Mouse (Mus musculus): Measurements from ENCODE around the gene Clmn.

The Clmn gene

DNA sequence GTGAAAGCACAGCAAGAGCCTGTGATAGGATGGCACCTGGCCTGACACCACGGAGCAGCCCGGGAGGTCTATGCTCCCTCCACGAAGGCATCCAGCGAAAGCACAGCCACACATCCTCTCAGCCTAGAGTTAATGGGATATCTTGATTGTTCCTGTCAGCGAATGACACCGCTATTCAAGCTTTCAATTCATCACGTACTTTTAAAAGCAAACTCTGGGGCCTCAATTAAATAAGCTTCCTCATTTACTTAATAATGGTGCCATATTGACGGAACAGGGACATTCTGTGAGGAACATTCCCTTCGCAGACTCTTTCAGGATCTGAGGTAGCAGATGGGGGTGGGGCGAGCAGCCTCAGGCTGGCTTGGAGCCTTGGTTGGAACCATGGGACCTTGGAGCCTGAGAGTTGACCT, 14.7 kb upstream of the Clmn start:
- in situ Hi-C loops (cut with MseI, MboI), result no loop called here

DNA sequence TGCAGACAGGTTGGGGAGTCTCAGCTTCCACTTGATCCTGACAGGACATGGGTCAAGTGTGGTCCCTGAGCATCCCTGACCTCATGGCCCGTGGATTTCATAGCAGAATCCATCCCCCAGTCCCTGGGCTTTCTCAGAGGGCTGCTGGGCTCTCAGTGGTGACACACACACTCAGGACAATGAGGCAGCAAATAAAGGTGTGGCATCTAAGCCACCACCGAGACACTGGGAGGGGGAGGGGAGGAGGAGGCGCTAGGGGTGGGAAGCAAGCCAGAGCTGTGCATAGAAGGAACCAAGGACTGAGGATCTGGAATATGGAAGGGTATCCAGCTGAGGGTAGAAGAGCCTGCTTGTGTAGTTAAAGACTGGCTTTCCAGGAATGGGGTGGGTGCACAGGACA, 11.2 kb upstream of the Clmn start:
- in situ Hi-C loops (cut with MseI, MboI), result no loop called here

DNA sequence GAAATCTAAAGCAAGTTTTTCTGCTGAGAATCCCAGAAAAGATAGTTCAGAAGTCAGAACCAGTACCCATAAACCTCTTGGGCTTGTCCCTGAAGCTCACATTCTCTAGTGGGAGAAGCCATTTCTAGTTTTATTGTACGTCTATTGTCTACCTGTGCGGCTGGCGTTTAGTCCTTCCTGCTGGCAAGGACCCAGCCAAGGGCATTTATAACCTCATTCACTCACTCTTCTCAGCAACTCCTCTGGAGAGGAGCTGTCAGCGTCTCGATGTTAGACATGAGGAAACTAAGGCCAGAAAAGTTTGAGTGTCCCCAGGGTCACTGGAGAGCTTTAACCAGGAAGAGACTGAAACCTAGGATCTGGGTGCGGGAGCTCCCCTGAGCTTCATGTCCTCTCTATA, 7.1 kb upstream of the Clmn start:
- in situ Hi-C loops (cut with MseI, MboI), result no loop called here

DNA sequence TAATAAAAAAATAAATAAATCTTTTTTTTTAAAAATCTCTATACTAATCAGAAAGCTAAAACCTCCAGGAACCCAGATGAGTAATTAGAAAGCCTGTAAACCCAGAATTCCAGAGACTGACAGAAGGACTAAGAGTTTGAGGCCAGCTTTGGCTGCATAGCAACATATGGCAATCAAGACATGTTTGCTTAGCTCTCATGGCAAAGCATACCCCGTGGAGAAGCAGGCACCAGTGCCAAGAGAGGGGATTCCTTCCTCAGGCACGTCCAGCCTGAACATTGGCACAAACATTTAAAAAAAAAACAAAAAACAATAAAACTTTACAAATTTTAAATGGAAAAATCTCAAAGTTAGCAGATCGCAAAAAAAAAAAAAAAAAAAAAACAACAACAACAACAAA, 4.9 kb upstream of the Clmn start:
- in situ Hi-C loops (cut with MseI, MboI), result no loop called here

DNA sequence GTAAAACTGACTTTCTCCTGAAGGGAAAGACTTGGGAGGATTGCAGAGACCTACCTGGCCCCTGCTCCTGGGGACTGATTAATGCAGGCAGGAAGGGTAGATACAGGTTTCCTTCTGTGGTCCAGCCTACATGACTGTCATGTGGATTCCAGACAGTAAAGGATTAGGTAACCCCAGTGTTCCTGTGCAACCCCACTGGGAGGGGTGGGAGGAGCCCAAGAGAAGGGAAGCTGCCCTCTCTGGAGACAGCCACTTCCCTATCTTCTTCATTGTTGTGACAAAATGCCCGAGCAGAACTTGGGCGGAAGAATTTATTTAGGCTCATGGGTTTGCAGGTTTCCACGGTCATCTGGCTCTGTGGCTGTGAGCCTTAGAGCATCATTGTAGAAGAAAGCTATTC, 3.6 kb upstream of the Clmn start:
- in situ Hi-C loops (cut with MseI, MboI), result no loop called here

DNA sequence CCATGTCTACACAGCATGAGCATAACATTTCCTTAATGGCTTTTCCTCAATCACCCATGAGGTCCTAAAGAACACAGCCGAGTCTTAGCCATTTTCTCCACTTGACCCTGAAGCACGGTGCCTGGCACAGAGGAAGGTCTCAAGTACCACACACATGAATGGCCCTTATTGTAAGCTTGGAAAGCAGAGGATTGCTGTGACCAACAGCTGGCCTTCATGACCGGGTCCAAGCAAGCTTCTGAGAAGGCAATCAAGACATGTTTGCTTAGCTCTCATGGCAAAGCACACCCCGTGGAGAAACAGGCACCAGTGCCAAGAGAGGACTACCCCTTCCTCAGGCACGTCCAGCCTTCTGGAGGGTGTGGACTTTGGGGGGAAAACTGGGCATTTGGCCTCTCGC, 3.0 kb upstream of the Clmn start:
- in situ Hi-C loops (cut with MseI, MboI), result no loop called here

DNA sequence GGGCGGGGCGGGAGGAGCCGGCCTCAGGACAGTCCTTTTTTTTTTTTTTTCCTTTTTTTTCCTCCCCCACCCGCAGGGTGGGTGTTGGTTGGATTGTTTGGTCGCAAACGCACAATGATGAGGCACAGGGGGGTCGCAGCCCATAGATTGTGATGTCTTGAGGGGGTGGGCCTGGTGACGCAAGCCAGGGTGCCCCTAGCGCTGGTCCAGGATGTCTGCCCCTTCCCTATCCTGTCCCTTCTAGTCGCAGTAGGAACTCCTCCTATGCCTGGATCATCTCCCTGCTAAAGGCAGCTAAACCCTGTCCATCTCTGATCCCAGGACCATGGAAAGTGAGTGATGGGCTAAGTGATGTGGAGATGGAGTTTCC, 275 bp upstream of the Clmn start:
- in situ Hi-C loops (cut with MseI, MboI), result no loop called here

DNA sequence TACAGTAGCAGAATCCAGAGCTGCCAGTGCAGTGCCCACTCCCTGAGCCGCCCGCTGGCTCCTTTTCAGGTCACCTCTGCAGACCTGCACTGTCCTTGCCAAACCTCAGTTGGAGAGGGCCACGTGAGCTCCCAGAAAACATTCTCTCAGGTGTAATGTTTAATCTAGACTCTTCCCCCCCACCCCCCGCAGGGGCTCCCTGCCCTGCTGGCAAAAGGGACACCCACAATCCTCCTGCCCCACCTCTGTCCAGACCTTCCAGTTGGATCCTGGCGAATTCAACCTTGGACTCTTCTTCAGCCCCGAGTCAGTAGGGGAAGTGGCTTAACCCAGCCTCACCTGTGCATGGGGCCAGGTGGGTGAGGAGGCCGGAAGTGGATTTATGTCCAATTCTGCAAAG, 1.2 kb downstream of the Clmn start:
- in situ Hi-C loops (cut with MseI, MboI), result no loop called here

DNA sequence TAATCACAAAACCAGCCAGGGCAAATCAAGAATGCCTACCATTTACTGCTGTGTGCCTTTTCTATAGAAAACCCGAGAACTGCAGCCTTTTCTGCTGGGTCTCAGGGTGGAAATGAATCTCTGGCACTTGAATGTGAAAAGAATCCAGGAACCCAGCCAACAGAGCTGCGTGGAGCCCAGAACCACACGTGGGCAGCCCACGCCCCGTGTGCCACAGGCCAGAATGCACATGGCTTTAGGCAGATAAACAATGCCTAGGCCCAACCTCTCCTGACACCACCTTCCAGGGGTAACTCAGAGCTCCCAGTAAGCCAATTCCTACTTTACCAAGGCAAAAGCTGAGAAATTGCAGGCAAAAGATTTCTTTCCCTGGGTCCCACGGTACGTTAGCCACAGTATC, 5.7 kb downstream of the Clmn start:
- in situ Hi-C loops (cut with MseI, MboI), result no loop called here

DNA sequence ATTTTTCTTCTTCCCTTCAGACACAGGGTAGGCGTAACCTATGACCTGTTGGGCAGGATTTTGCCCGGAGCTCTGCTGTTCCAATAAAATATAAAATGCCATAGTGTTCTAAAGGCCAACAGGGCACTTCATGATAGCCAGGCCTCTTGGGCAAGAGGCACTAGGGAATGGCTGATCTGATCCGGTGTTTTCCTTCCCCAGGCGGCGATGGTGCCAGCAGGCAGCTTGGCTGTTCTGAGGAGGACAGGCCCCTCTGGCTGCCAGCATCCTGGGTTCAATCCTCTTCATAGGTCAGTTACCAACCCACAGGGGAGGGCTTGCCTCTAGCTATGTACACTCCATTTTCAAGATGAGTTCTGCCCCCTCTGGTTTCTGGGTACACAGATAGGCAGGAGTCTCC, 6.1 kb downstream of the Clmn start:
- in situ Hi-C loops (cut with MseI, MboI), result no loop called here

DNA sequence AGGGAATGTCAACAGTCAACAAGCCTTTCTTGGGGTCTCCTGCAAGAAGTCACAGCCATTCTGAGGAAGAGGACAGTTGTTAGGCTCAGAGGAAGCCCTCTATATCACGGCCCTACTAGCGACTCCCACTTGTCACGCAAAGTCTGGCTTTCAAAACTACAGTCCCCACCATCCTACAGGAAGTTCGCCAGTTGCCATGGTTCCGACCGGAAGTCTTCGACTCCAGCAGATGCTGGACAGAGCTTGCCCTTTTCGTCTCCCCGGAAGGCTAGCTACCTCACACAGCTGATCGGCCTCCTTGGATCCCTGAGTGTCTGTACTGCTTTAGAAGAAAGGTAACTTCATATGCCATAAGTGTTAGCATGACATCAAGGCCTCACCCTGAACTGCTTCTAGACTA, 7.3 kb downstream of the Clmn start:
- in situ Hi-C loops (cut with MseI, MboI), result no loop called here

DNA sequence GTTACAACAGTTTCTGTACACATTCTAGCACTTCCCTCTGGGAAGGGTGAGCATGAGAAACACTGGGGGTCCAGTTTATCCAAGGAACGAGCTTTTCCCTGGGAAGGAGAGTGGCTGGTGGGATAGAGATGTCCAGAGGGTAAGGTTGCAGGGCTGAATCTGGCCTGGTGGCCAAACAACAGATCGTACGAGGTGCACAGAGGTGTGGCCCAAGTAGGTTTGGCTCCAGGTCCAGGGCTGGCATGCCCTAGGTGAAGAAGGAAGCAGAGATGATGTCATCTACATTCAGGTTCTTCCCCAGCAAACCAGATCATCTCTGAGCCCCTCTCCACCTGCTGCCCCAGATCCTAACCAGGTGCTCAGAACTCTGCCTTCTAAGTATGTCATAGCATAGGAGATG, 8.3 kb downstream of the Clmn start:
- in situ Hi-C loops (cut with MseI, MboI), result no loop called here

DNA sequence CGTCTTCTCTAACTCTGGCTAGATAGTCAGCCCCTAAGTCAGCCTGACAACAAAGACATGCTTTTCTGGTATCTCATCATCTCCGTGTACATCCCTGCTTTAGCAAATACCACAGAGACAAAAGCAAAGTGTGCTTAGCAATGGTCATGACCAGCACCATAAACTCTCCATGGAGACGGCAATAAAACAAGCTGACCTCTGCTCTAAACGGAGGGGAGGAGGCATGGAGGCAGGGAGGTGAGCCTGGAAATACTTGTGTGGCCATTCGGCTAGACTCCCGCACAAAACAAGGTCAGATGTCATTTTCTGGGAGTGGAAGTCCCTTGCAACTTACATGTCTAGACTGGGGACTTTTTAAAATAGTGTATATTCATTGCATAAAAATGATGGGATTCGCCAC, 9.3 kb downstream of the Clmn start:
- in situ Hi-C loops (cut with MseI, MboI), result no loop called here

DNA sequence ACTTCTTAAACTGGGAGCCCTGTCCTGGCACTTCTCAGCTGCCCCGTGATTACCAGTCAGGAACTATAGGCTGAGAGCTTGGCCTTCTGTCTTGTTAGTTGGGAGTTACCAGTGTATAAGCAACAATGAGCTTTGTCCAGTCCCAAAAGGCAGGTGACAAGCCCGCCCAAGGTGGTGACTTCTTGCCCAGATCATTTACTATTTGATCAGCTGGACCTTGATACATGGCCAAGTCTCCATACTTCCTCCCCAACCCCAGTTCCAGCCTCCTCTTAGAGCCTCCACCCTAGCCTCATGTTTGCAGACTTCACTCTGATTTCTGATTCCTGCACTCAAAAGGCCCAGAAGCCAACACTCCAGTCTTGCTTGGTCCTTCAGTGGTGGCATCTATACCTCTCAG, 10.1 kb downstream of the Clmn start:
- in situ Hi-C loops (cut with MseI, MboI), result no loop called here

DNA sequence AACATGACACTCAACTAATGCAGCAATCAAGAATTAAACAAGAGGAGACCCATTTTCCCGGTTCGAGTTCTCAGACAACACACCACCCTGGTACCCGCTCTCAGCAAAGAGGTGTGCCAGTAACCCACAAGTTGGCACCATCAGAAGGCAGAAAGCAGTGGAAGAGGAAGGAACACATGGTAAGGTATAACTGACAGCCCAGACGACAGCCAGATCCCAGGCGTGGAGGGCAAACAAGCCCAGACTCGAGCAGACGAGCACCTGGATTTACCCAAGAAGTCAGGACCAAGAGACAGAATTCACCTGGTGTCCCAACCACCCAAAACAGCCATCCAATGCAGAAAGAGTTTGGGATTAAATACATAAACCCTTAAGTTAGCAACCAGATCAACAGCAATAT, 11.5 kb downstream of the Clmn start:
- in situ Hi-C loops (cut with MseI, MboI), result no loop called here

DNA sequence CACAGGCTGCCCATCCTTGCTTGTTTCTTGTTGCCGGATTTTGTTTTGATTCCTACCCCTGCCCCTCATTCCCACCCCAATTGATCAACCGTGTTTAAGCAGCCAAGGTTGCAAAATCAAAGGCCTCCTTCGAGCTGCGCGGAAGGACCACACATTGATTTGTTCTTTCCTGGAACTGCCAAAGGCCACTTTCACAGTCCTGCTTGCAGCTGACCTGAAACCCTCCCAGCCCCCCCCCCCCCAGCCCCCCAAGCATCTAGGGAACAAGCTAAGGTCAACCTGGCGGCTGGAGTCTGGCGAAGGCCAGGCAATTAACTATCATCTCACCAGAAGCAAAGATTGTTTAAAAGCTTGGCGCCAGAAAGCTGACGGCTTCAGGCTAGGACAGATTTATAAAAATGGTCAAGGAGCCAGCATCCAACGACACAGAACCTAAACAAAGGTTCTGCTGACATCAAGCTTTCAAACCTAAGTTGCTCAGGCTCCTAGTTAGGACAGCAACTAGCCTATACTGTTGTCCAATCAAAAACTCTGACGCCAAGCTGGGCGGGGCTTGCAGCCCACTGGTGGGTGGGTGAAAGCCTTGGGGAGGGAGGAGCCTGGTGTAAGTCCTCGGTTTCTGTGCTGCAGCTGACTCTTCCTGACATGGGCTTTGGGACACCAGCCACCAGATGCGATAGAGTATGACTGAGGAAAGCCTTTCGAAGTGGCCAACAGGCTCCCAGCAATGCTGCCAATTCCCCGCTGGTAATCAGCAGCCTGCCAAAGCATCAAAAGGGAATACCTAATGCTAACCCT, 13.0 kb downstream of the Clmn start:
- in situ Hi-C loops (cut with MseI, MboI), result no loop called here

DNA sequence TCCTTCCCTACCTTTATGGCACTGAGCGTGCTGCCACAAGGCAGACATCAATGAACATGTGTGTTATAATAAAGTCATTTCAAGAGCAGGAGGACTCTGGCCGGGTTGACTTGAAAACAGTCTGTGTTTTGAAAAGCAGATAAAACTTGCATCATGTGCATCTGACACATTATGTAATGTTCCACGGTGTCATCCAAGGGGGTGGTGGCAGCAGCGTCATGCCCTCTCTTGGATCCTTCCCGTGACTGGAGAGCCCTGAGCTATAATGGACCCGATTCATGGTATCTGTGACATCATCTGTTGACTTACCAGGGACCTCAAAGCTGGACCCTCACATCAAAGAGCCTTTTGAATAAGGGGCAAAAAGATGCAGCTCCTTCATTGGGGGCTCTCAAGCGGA, 14.8 kb downstream of the Clmn start:
- in situ Hi-C loops (cut with MseI, MboI), result no loop called here

DNA sequence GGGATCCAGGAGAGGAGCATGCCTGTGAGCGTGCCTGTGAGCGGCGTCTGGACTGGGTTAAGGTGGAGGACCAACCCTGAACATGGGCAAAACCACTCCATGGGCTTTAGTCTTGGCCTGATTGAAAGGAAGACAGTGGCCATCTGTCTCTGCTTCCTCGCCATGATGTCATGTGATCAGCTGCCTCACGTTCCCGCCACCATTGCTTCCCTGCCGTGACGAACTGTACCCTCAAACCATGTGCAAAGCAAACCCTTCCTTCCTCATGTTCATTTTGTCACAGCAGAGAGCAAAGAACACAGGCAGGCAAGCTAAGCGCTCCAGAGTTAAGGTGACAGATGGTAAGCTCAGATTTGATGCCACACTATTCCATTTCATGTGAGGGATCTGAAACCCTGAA, 16.2 kb downstream of the Clmn start:
- in situ Hi-C loops (cut with MseI, MboI), result no loop called here

DNA sequence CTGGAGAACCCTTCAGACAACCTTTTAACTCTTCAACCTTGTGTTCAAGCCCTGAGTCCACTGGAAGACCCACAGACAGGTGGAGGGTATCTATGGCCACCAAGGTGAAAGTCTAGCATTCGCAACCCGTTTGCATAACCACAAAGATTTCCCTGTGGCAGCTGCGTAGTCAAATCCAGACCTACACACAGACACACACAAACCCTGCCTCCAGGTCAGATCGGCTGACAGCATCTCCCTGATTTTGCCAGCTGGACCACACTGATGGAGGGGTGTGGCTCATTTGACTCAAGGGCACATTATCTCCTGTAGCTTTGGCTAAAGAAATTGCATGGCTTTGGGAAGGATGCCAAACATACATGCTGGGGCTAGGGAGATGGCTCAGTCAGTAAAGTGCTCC, 17.6 kb downstream of the Clmn start:
- in situ Hi-C loops (cut with MseI, MboI), result no loop called here

DNA sequence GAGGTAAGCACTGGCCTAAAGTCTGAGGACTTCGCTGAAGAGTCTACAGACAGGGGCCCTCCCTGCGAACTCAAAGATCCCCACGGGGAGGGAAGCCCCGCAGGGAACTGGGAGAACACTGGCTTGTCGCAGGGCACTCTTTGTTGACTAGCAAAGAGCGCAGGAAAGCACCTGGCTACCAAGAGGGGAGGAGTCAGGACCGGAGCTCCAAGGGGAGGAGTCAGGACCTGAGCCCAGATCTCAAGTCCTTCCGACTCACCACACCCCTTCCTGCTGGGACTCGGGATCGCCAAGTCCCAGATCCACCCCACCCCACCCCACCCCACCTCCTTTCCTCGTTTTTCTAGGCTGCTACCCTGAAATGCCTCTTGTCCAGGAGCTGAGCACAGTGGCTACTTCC, 19.2 kb downstream of the Clmn start:
- in situ Hi-C loops (cut with MseI, MboI), result no loop called here

DNA sequence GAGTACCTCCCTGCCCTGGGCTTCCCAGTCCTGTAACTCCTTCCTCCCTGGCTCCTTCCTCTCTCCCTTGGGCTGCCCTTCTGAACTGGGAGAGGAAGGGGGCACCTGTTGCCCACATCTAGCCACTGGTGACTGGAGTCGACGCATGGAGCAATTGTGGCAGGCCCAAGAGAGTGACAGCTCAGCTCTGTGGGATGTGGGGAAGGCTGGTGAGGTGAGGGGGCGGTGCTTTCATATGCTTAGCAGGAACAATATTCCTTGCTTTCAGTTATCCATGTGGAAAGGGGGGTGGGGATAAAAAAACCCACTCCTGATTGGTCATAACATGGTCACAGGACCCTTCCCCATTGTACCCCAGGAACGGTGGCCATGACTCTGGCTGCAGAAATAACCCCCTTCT, 19.9 kb downstream of the Clmn start:
- in situ Hi-C loops (cut with MseI, MboI), result no loop called here

DNA sequence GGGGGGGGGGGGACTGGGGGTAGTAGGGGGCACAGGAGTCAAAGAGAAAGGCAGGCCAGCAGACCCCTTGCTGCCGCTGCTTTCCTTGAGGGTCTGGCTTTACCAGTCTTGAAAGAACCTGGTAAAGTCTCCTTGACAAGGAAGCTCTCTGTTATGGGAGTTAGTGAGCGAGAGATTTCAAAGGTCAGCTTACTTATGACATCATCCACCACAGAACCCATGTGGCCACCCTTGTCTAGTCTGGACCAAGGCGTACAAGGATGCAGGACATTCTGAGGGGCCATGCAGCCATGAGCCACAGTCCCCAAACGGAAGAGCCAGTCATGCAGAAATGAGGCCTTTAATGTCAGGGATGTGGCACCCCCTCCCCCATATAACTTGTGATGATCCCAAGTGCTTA, 20.6 kb downstream of the Clmn start:
- in situ Hi-C loops (cut with MseI, MboI), result no loop called here

DNA sequence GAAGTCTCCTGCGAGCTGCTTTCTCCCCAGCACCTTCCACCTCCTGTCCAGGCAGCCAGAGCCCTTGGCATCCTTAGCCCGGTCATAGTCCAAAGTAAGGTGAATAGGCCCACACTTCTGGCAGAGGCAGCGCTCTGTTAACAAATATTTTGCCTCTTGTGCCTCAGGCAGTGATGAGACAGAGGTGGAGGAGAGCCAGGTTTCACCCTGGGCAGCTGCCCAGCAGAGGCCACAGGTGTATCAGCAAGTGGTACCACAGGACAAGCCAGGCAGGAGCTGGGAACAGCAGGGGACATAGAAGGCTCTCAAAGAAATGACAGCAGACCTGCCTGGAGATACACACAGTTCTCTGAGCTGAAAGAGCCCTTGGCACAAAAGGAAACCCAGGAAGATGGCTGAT, 23.6 kb downstream of the Clmn start:
- in situ Hi-C loops (cut with MseI, MboI), result no loop called here

DNA sequence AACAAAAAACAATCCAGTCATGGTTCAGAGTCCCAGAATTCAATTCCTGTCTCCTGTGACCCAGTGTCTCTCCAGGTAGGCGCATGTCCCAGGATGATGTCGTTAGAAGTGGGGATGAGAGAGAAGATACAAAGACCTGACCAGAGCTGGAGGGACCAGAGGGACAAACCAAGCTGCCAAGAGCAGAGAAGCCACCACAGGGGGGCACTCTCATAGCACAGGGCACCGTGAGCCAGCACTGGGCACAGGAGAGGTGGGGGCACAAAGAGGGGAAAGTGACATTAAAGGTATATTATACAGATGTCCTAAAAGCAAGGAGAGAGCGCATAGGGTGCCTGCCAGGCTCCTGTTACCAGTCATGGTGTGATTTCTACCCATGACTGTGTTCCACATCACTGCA, 25.9 kb downstream of the Clmn start:
- in situ Hi-C loops (cut with MseI, MboI), result no loop called here

Measured in mouse trophoblast stem cell (cell line).